ENCODE assay signal across 8 mouse cellular contexts in the genomic region with DNA sequence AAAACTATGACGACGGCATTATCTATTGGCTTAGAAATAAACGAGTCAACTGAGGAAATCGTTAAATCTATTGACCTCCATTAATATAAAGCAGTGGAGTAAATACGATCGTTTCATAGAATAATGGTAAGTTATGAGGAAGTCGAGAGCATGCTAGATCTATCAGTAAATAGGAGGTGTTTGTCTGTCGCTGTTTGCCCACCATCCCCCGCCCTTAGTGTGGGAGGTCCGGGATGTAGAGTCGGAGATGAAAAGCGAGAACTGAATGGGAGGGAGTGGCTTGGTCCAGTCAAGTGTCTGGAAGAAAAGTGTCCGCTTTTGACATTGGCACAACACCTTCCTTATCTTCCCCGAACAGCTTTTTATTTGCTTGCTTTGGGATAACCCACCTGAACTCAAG. TPM values are rescaled to one million over a fixed set of nuclear protein-coding genes. Genes with fewer than 3 reads are reported as not detected.
DNase-seq lines count a peak whose midpoint lies in the region; ATAC-seq and TF ChIP-seq lines count a peak whose summit lies in the region.

TSS of gene BC030500 (plus strand) at position 79 of the 400 bp plus-strand sequence.

- H3K36me3 ChIP-seq in lung, embryonic 14.5 days (ENCODE audit: insufficient read depth), result no peaks in the 10 kb centered on the region
- no peaks in the 10 kb centered on the region for H3K36me3 ChIP-seq in embryonic facial prominence, embryonic 15.5 days
- H3K36me3 ChIP-seq in intestine, embryonic 14.5 days (ENCODE audit: control insufficient read depth, insufficient read depth, low read length), result no peaks in the 10 kb centered on the region
- H3K36me3 ChIP-seq in midbrain, postnatal 0 days (ENCODE audit: insufficient read depth, low read length), result no peaks in the 10 kb centered on the region

- ATAC-seq in lung, embryonic 14.5 days (ENCODE audit: insufficient read depth), result peak; percentile 47; the same call in 1 of the 2 replicates
- ATAC-seq in embryonic facial prominence, embryonic 15.5 days (ENCODE audit: insufficient number of reproducible peaks, low FRiP score, low TSS enrichment, low read depth), result no peak
- ATAC-seq in intestine, embryonic 14.5 days (replicated peaks; ENCODE audit: low FRiP score, low TSS enrichment, low read depth), result 0 out of 2 replicates have a peak, but pooled peaks have one; percentile 15
- no peak for ATAC-seq in midbrain, postnatal 0 days (ENCODE audit: low FRiP score)

- H3K9ac ChIP-seq in lung, embryonic 14.5 days, result peak within 1 kb of the TSS; percentile 33; the same call in 1 of the 2 replicates
- 0 out of 2 replicates have a peak within 1 kb of the TSS, but pooled peaks have one; percentile 15 for H3K9ac ChIP-seq in embryonic facial prominence, embryonic 15.5 days
- H3K9ac ChIP-seq in intestine, embryonic 14.5 days (ENCODE audit: low read length), result peak within 1 kb of the TSS; percentile 2; the same call in 1 of the 2 replicates
- peak within 1 kb of the TSS; percentile 80 for H3K9ac ChIP-seq in midbrain, postnatal 0 days (replicated peaks; ENCODE audit: low read length, poor library complexity, severe bottlenecking)

- 0 out of 2 replicates have a peak, but pooled peaks cover 9% of the 10 kb centered on the region for H3K27me3 ChIP-seq in lung, embryonic 14.5 days (ENCODE audit: insufficient read depth, low read length)
- peaks cover 19% of the 10 kb centered on the region for H3K27me3 ChIP-seq in embryonic facial prominence, embryonic 15.5 days
- peaks cover 15% of the 10 kb centered on the region for H3K27me3 ChIP-seq in intestine, embryonic 14.5 days (replicated peaks; ENCODE audit: control insufficient read depth, insufficient read depth, low read length)
- H3K27me3 ChIP-seq in midbrain, postnatal 0 days (ENCODE audit: insufficient read depth, low read length), result no peaks in the 10 kb centered on the region

- TF ChIP-seq CTCF in lung, embryonic 14.5 days (IDR thresholded peaks at IDR 0.05; ENCODE audit: low read depth), result no peak
- TF ChIP-seq CTCF in midbrain, postnatal 0 days (IDR thresholded peaks at IDR 0.05), result no peak

- H3K4me1 ChIP-seq in lung, embryonic 14.5 days (ENCODE audit: insufficient read depth), result peaks cover 4% of the 10 kb centered on the region; the same call in 1 of the 2 replicates
- H3K4me1 ChIP-seq in embryonic facial prominence, embryonic 15.5 days, result peaks cover 10% of the 10 kb centered on the region; the same call in 1 of the 2 replicates
- H3K4me1 ChIP-seq in intestine, embryonic 14.5 days (replicated peaks; ENCODE audit: control insufficient read depth, insufficient read depth, low read length), result no peaks in the 10 kb centered on the region
- H3K4me1 ChIP-seq in midbrain, postnatal 0 days (ENCODE audit: insufficient read depth, low read length), result no peaks in the 10 kb centered on the region

- H3K4me3 ChIP-seq in lung, embryonic 14.5 days (ENCODE audit: low read depth, low read length), result peak within 1 kb of the TSS; percentile 47
- H3K4me3 ChIP-seq in embryonic facial prominence, embryonic 15.5 days (replicated peaks), result peak within 1 kb of the TSS; percentile 54
- peak within 1 kb of the TSS; percentile 54 for H3K4me3 ChIP-seq in intestine, embryonic 14.5 days (ENCODE audit: low read depth, low read length)
- H3K4me3 ChIP-seq in midbrain, postnatal 0 days (ENCODE audit: low read depth, low read length), result peak within 1 kb of the TSS; percentile 70

- peak within 1 kb of the TSS; percentile 85 for H3K4me2 ChIP-seq in lung, embryonic 14.5 days
- peak within 1 kb of the TSS; percentile 93 for H3K4me2 ChIP-seq in embryonic facial prominence, embryonic 15.5 days (replicated peaks)
- H3K4me2 ChIP-seq in intestine, embryonic 14.5 days (ENCODE audit: low read length), result peak within 1 kb of the TSS; percentile 99
- H3K4me2 ChIP-seq in midbrain, postnatal 0 days (ENCODE audit: low read depth, low read length, poor library complexity, severe bottlenecking), result peak within 1 kb of the TSS; percentile 81

- H3K27ac ChIP-seq in lung, embryonic 14.5 days (ENCODE audit: low read depth), result no peak within 1 kb of the TSS
- no peak within 1 kb of the TSS for H3K27ac ChIP-seq in embryonic facial prominence, embryonic 15.5 days (replicated peaks)
- H3K27ac ChIP-seq in intestine, embryonic 14.5 days (ENCODE audit: low read depth), result no peak within 1 kb of the TSS
- peak within 1 kb of the TSS; percentile 80 for H3K27ac ChIP-seq in midbrain, postnatal 0 days (ENCODE audit: low read depth, low read length)

- H3K9me3 ChIP-seq in lung, embryonic 14.5 days (ENCODE audit: low read depth, low read length), result no peaks in the 10 kb centered on the region
- H3K9me3 ChIP-seq in embryonic facial prominence, embryonic 15.5 days (replicated peaks), result no peaks in the 10 kb centered on the region
- no peaks in the 10 kb centered on the region for H3K9me3 ChIP-seq in intestine, embryonic 14.5 days (ENCODE audit: control insufficient read depth, low read length)
- H3K9me3 ChIP-seq in midbrain, postnatal 0 days (ENCODE audit: low read length), result no peaks in the 10 kb centered on the region

- WGBS in lung, embryonic 14.5 days, result 4% methylated on average over 14 of the region's 14 CpGs
- 10% methylated on average over 14 of the region's 14 CpGs for WGBS in embryonic facial prominence, embryonic 15.5 days
- WGBS in intestine, embryonic 14.5 days, result 9% methylated on average over 14 of the region's 14 CpGs
- 6% methylated on average over 14 of the region's 14 CpGs for WGBS in midbrain, postnatal 0 days

- peak; percentile 0 for DNase-seq in lung, embryonic 14.5 days
- no peak for DNase-seq in lung, postnatal 4 days
- no peak for DNase-seq in intestine, embryonic 14.5 days (ENCODE audit: low spot score)
- DNase-seq in midbrain, postnatal 0 days (ENCODE audit: low spot score), result no peak
- DNase-seq in adrenal gland, postnatal 14 days, result no peak
- DNase-seq in thymus, postnatal 25 days, result no peak
- no peak for DNase-seq in T-cell, adult 2 months (ENCODE audit: low spot score)

RNA-seq across cellular contexts. Expression of gene BC030500, which starts in this region (rescaled TPM):
- 0.62 TPM in 2 replicates for polyA plus RNA-seq in lung, embryonic 14.5 days (2014; fragmentation: Nextera tagmentation; extraction: Ambion mirVana)
- 1.1 and 1.5 TPM in 2 replicates for polyA plus RNA-seq in embryonic facial prominence, embryonic 15.5 days (2015; fragmentation: Nextera tagmentation; extraction: Ambion mirVana)
- polyA plus RNA-seq in intestine, embryonic 14.5 days (2014; fragmentation: Nextera tagmentation; extraction: Ambion mirVana), result 0.22 and 0.32 TPM in 2 replicates
- total RNA-seq in midbrain, postnatal 0 days (2014; rRNA removed), result 15.5 and 17.3 TPM in 2 replicates
- 14.6 and 16.9 TPM in 2 replicates for polyA plus RNA-seq in midbrain, postnatal 0 days (2015; fragmentation: Nextera tagmentation; extraction: Ambion mirVana)
- not detected in 2 replicates for total RNA-seq in adrenal gland, postnatal 14 days (2021)

Comparison
In these comparisons a context has a peak if more than half of its experiments do, and no peak if none do; other contexts are left out.
1. RNA of gene BC030500 (total RNA-seq): 15.5 to 17.3 TPM in midbrain, postnatal 0 days; not detected in adrenal gland, postnatal 14 days; every median in the first group is over 10 times any median in the second.
2. Peak in DNase-seq, ATAC-seq, H3K4me3 ChIP-seq, H3K9ac ChIP-seq and H3K4me2 ChIP-seq in lung, embryonic 14.5 days; RNA of the gene not detected or under 1 TPM.
3. Peak in ATAC-seq, H3K4me3 ChIP-seq, H3K9ac ChIP-seq and H3K4me2 ChIP-seq in intestine, embryonic 14.5 days; RNA of the gene not detected or under 1 TPM.
4. H3K9ac ChIP-seq: peak in every context shown above with its lines; median percentile 80 in midbrain, postnatal 0 days; 33 in lung, embryonic 14.5 days; 15 in embryonic facial prominence, embryonic 15.5 days; 2 in intestine, embryonic 14.5 days.
5. Peak in every context shown above with its lines, with median percentiles within 50 percentile points of each other: H3K4me2 ChIP-seq and H3K4me3 ChIP-seq.